Mouse (Mus musculus) megakaryocyte, embryonic 14.5 days (primary cell): ENCODE data around the gene Snrpg.

ENCODE experiments used
- FLI1 ChIP-seq: IDR thresholded peaks from 2 replicates; pipeline ENCODE4 v1.6.1; 2012; ENCODE audit warnings: low read length, inconsistent platforms, mixed read lengths
- GATA1 ChIP-seq: IDR thresholded peaks from 3 replicates; pipeline ENCODE4 v1.6.1; 2012; ENCODE audit warnings: mixed read lengths, low read length, inconsistent platforms, borderline replicate concordance

DNA sequence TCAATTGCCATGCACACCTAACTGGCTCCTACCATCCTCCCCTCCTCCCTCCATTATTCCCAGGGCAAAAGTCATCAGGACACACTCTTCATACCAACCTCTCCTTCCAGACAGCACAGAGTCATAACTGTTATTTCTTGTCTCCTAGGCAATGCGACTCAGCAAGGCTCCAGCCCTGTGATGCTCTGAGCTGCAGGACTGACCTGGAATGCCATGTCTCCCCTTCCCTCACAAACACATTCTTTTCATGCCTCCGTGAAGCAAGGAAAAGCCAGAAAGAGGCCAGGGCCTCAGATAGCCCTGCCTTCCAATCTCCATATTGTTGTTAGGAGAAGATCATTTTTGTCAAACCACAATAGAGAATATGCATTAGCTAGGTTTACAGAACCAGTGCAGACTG is 25.0 kb upstream of the Snrpg start:
- TF ChIP-seq GATA1 (no peak), FLI1 (no peak)
